Mouse (Mus musculus): ENCODE measurements at regions not wholly inside any gene's neighbourhood (a gene's known extent, or its start where the extent isn't known, plus 50 kb on each side); places are given as distances from the start of the nearest gene placed in this dataset.

DNA sequence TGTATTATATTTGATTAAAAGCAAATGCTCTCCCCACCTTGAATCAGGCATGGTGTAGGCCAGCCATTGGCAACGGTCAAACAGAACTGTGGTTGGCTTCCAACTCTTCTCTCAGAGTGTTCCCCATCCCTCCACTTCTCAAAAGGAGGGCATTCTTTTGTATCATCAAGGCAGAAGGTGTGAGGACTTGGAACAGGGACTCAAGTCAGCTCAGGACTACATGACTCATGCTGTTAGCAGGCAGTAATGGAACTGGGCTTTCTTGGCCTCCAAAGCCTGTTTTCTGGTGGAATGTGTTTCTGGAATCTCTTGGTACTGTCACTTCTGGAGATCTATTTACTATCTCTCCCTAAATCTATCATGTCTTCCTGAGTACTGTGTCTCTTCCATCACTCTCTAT lies 216.3 kb upstream of the Slc30a5 start:
- H3K4me2 ChIP-seq (replicated peaks) = no peak overlapping the region
- H3K9me3 ChIP-seq (replicated peaks) = no peaks in the 10 kb centered on the region
- H3K27ac ChIP-seq = no peak overlapping the region
- H3K27me3 ChIP-seq = no peaks in the 10 kb centered on the region
- no peak overlapping the region for H3K4me3 ChIP-seq
- H3K4me1 ChIP-seq = no peaks in the 10 kb centered on the region
- no peak for ATAC-seq (ENCODE audit: low FRiP score)
- WGBS = 92% methylated on average over 1 of the region's 1 CpGs
- H3K9ac ChIP-seq = no peak overlapping the region
- no peaks in the 10 kb centered on the region for H3K36me3 ChIP-seq

DNA sequence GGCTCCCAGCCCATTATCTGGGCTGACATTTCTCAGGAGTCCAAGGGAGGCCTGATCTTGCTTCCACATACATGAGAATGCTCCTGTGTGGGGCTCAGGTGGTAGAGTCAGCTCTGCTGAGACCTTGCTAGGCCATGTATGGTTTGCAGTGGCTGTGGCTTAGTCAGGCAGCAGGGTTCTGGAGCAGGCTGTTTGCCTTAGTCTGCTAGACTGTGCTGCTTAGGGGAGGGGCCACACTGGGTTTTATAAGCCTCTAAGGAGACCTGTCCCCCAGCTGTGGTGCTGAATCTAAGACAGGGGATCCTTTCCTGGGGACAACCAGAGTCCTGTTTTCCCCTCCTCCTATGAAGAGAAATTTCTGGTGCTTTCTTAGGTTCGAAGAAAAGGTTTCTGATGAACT lies 199.4 kb upstream of the Slc30a5 start:
- Histone ChIP-seq H3K27ac (no peak overlapping the region), H3K36me3 (no peaks in the 10 kb centered on the region), H3K4me2 (replicated peaks) (no peak overlapping the region), H3K27me3 (no peaks in the 10 kb centered on the region), H3K4me3 (no peak overlapping the region), H3K9ac (no peak overlapping the region), H3K9me3 (replicated peaks) (no peaks in the 10 kb centered on the region), H3K4me1 (no peaks in the 10 kb centered on the region)
- no peak for ATAC-seq (ENCODE audit: low FRiP score)
- 71% methylated on average over 1 of the region's 1 CpGs for WGBS

DNA sequence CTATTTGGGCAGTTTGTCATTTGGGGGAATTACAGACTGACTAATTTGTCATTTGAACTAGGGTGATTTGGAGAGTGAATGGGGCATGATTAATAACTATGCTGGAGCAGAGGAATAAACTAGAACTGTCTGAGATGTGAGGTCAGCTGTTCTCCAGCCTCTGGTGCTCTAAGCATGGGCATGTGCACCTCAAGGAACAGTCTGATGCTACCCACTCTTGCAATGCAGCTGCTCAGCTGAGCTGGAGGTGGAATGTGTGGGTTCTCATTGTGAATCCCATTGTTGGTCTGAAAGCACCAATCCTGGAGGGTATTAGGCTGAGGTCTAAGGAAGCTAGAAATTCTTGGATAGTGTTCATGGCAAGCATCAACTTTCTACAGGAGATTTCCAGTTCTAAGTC lies 192.8 kb upstream of the Slc30a5 start:
- H3K4me1 ChIP-seq = no peaks in the 10 kb centered on the region
- H3K27ac ChIP-seq = no peak overlapping the region

DNA sequence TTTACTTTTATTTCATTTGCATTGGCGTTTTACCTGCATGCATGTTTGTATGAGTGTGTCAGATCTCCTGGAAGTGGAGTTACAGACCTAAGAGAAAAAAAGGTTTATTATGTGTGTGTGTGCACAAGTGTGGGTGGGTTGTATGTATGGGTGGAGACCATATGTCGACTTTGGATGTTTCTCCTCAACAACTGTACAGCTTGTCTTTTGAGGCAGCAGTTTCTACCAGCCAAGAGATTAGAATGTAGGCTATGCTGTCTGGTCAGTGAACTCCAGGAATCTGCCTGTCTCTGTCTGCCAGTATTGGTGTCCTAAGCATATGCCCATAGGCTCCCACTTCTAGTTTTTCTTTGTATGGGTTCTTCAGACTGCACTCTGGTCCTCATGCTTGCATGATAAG lies 192.3 kb upstream of the Slc30a5 start:
- H3K4me2 ChIP-seq (replicated peaks) = no peak overlapping the region
- no peaks in the 10 kb centered on the region for H3K36me3 ChIP-seq
- H3K27me3 ChIP-seq = no peaks in the 10 kb centered on the region
- WGBS = 89% methylated on average over 2 of the region's 2 CpGs
- no peak for ATAC-seq (ENCODE audit: low FRiP score)
- no peak overlapping the region for H3K4me3 ChIP-seq
- H3K9me3 ChIP-seq (replicated peaks) = no peaks in the 10 kb centered on the region
- no peaks in the 10 kb centered on the region for H3K4me1 ChIP-seq
- H3K9ac ChIP-seq = no peak overlapping the region
- no peak overlapping the region for H3K27ac ChIP-seq

More for the DNA sequence above, 192.8 kb upstream of the Slc30a5 start:
- H3K27me3 ChIP-seq = no peaks in the 10 kb centered on the region
- ATAC-seq (ENCODE audit: low FRiP score) = no peak
- H3K4me3 ChIP-seq = no peak overlapping the region
- H3K4me2 ChIP-seq (replicated peaks) = no peak overlapping the region
- no peaks in the 10 kb centered on the region for H3K9me3 ChIP-seq (replicated peaks)
- H3K36me3 ChIP-seq = no peaks in the 10 kb centered on the region
- no peak overlapping the region for H3K9ac ChIP-seq

DNA sequence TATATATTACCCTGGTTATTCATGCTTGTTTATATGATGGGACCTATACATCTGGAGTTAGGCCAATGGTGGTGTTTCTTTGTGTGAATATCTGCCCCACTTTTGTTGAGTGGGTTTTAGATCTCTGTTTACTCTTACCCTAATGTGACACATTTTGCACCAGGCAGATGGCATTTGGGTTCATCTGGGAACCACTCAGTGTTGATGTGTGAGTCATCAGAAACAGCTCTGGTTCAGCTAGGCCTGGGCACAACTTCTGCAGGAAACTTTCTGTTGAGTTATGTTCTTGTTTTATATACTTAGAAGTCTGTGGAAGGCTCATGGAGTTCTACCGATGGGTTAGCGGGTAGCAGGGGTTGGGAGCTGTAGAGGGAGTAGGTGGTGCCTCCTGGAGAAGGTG lies 191.7 kb upstream of the Slc30a5 start:
- Histone ChIP-seq H3K27ac (no peak overlapping the region), H3K4me1 (no peaks in the 10 kb centered on the region), H3K27me3 (no peaks in the 10 kb centered on the region), H3K36me3 (no peaks in the 10 kb centered on the region), H3K9ac (no peak overlapping the region), H3K4me2 (replicated peaks) (no peak overlapping the region), H3K9me3 (replicated peaks) (no peaks in the 10 kb centered on the region), H3K4me3 (no peak overlapping the region)
- 93% methylated on average over 2 of the region's 2 CpGs for WGBS
- ATAC-seq (ENCODE audit: low FRiP score) = no peak

DNA sequence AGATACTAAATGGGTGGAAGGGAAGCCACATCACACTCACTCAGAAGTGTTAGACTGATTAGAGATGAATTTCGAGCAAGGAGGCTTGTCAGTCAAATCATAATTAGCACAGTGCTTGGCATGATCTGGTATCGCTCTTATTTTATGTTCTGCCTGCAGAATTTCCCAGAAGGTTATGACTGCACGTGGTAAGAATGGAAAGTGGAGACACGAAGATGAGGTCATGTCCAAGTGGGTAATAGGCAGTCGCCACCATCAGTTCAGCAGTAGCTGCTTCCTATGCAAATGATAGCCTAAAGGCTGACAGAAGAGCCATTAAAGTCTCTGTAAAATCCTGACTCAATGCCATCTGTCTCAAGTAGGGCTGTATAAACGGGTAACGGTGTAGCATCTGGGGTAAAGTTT lies 186.0 kb upstream of the Slc30a5 start:
- Histone ChIP-seq H3K4me2 (replicated peaks) (no peak overlapping the region), H3K9ac (no peak overlapping the region), H3K36me3 (no peaks in the 10 kb centered on the region), H3K4me1 (no peaks in the 10 kb centered on the region), H3K9me3 (replicated peaks) (no peaks in the 10 kb centered on the region), H3K27me3 (no peaks in the 10 kb centered on the region), H3K27ac (no peak overlapping the region), H3K4me3 (no peak overlapping the region)
- 0 out of 2 replicates have a peak, but pooled peaks have one; percentile 46 for ATAC-seq (ENCODE audit: low FRiP score)
- whole genome bisulfite sequencing = 71% methylated on average over 7 of the region's 7 CpGs

DNA sequence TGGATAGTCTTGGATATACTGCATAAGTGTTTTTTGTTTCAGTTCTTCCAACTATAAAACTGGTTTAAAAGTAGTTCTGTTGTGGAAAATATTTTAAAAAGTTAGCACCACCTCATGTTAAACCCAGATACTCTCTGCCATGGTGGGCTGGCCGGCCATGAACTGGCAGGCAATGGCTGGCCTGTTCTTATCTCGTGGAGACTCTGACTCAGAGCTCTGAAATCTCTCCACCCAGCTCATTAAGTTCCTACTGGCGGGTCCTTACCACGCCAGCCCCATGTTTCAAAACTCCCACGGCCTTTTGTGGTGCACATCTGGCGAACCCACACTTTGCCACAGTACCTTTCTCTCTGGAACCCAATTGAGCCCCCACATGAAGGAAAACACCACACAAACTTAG lies 183.8 kb upstream of the Slc30a5 start:
- no peak for ATAC-seq (ENCODE audit: low FRiP score)
- H3K9me3 ChIP-seq (replicated peaks) = no peaks in the 10 kb centered on the region
- H3K27me3 ChIP-seq = no peaks in the 10 kb centered on the region
- H3K9ac ChIP-seq = no peak overlapping the region
- no peak overlapping the region for H3K4me3 ChIP-seq
- H3K36me3 ChIP-seq = no peaks in the 10 kb centered on the region
- H3K27ac ChIP-seq = no peak overlapping the region
- H3K4me2 ChIP-seq (replicated peaks) = no peak overlapping the region
- 91% methylated on average over 6 of the region's 6 CpGs for WGBS
- H3K4me1 ChIP-seq = no peaks in the 10 kb centered on the region

DNA sequence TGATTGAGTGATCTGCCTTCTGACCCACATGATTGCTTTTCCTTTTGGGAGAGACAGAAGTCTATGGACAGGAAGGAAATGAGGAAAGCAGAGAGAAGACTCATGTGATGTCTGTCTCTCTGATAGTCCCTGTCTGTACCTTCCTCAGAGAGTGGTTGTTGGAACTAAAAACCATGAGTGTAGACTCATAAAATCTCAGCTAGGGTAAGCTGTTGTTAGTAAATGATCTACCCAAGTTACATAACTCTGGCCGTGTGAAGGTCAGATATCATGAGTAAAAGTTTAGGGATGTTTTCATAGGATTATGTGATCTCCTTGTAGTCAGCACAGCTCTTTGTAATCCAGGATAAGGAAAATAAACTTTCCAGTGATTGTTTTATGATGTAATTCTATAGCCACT lies 183.0 kb upstream of the Slc30a5 start:
- Histone ChIP-seq H3K4me1 (no peaks in the 10 kb centered on the region), H3K36me3 (no peaks in the 10 kb centered on the region), H3K27ac (no peak overlapping the region), H3K9ac (no peak overlapping the region), H3K9me3 (replicated peaks) (no peaks in the 10 kb centered on the region), H3K27me3 (no peaks in the 10 kb centered on the region), H3K4me2 (replicated peaks) (no peak overlapping the region), H3K4me3 (no peak overlapping the region)
- no peak for ATAC-seq (ENCODE audit: low FRiP score)
- 69% methylated on average over 1 of the region's 1 CpGs for WGBS

DNA sequence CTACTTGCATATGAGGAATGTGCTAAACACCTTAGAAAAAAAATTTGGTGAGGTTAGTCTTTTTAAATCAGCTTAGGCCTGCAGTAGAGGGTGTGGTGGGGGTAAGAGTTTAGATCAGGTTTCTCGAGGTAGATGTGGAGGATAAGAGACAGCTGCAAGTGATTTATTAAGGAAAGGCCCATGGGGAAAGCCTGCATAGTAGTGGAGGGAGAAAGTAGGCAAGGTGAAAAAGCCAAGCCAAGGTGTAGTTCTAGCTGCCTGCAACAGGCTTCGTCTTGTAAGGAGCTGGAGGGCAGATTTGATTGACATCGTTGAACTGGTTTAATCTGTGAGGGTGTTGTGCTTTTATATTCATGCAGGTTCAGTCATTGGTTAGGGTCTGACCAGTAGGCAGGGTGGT lies 182.2 kb upstream of the Slc30a5 start:
- Histone ChIP-seq H3K4me1 (no peaks in the 10 kb centered on the region), H3K4me3 (no peak overlapping the region), H3K36me3 (no peaks in the 10 kb centered on the region), H3K9ac (no peak overlapping the region), H3K27me3 (no peaks in the 10 kb centered on the region), H3K27ac (no peak overlapping the region), H3K9me3 (replicated peaks) (no peaks in the 10 kb centered on the region), H3K4me2 (replicated peaks) (no peak overlapping the region)
- no peak for ATAC-seq (ENCODE audit: low FRiP score)
- WGBS = 82% methylated on average over 3 of the region's 3 CpGs

DNA sequence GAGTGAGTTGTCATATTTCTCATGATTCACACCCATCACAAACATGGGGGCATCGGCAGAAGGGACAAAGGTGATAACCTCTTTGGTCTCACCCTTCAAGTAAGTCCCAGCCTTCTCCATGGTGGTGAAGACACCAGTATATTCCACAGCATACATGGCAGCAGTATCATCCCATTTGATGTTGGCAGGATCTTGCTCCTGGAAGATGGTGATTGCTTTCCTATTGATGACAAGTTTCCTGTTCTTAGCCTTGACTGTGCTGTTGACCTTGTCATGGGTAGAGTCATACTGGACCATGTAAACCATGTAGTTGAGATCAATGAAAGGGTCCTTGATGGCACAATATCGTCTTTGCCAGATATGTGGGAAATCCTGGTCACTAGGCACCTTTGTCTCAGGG lies 180.4 kb upstream of the Slc30a5 start:
- Histone ChIP-seq H3K9ac (no peak overlapping the region), H3K27ac (no peak overlapping the region), H3K4me2 (replicated peaks) (no peak overlapping the region), H3K4me3 (no peak overlapping the region), H3K36me3 (no peaks in the 10 kb centered on the region), H3K4me1 (no peaks in the 10 kb centered on the region), H3K9me3 (replicated peaks) (no peaks in the 10 kb centered on the region), H3K27me3 (no peaks in the 10 kb centered on the region)
- ATAC-seq (ENCODE audit: low FRiP score) = no peak
- 87% methylated on average over 2 of the region's 2 CpGs for WGBS

DNA sequence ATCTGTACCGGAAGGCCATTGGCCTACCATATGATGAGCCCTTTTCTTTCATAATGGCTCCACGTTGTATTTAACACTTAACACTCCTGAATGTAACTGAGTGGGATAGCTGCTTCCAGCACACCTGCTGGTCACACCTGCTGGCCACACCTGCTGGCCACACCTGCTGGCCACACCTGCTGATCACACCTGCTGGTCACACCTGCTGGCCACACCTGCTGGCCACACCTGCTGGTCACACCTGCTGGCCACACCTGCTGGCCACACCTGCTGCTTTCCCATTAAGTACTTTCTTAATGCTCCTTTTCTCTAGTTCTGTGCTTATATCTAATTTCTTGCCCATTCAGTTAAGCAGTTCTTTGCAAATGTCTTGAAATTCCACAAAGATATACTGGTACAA lies 157.4 kb upstream of the Slc30a5 start:
- Histone ChIP-seq H3K36me3 (no peaks in the 10 kb centered on the region), H3K9me3 (replicated peaks) (no peaks in the 10 kb centered on the region), H3K27ac (no peak overlapping the region), H3K27me3 (no peaks in the 10 kb centered on the region), H3K4me1 (no peaks in the 10 kb centered on the region), H3K4me2 (replicated peaks) (no peak overlapping the region), H3K9ac (no peak overlapping the region), H3K4me3 (no peak overlapping the region)
- no peak for ATAC-seq (ENCODE audit: low FRiP score)
- WGBS = 85% methylated on average over 2 of the region's 2 CpGs

DNA sequence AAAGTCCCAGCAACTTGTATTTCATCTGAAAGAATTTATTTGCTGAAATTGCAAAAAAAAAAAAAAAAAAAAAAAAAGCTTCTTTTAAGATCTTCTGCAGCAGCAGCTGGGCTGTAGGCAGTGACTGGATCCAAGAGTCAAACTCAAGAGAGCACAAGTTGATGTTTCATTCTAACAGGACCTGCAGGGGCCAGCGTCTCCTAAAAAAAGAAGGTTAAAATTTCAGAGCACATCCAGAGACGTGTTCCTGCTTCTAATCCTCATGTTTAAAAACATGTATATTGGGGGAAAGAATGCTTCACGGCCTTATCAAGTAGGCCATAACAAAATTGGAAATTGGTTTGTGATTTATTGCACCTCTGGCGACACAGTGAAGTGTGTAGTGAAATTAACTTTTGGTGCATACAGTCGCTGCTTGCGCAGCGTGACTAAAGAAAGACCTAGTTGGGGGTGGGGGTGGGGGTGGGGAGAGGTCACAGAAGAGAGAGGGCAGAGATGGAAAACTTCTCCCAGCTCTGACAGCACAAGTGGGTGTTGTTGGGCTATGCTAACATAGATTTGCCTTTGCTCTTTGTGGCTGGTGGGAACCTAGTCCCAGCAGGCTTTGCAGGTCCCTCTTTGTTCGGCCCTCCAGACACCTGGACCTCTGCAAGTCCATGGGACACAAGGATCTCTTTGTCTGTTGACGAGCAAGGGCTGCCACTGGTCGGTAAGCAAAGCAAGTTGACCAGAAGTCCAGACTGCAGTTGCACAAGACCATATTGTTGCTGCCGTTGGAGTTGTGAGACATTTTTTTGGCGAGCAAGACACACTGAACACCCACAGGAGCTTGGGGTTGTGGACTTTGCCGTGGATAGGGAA lies 155.7 kb upstream of the Slc30a5 start:
- H3K4me1 ChIP-seq = no peaks in the 10 kb centered on the region
- no peak overlapping the region for H3K9ac ChIP-seq
- 61% methylated on average over 13 of the region's 13 CpGs for WGBS
- no peaks in the 10 kb centered on the region for H3K36me3 ChIP-seq
- no peak for ATAC-seq (ENCODE audit: low FRiP score)
- no peak overlapping the region for H3K4me3 ChIP-seq
- H3K4me2 ChIP-seq (replicated peaks) = no peak overlapping the region
- no peaks in the 10 kb centered on the region for H3K9me3 ChIP-seq (replicated peaks)
- H3K27me3 ChIP-seq = no peaks in the 10 kb centered on the region
- no peak overlapping the region for H3K27ac ChIP-seq

DNA sequence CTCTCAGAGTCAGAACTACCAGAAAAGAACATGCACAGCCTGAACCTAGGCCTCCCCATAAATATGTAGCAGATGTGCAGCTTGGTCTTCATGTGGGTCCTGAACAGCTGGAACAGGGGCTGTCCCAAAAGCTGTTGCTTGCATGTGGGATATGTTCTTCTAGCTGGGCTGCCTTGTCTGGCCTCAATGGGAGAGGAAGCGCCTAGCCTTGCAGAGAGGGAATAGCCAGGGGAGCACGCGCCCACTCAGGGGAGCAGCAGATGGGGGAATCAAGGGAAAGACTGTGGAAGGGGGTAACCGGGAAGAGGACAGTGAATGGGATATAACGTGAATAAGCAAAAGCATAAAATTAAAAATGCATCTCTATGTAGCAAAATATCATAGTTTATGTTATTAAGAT lies 154.9 kb upstream of the Slc30a5 start:
- Histone ChIP-seq H3K4me2 (replicated peaks) (no peak overlapping the region), H3K4me1 (no peaks in the 10 kb centered on the region), H3K9me3 (replicated peaks) (no peaks in the 10 kb centered on the region), H3K27me3 (no peaks in the 10 kb centered on the region), H3K27ac (no peak overlapping the region), H3K4me3 (no peak overlapping the region), H3K9ac (no peak overlapping the region), H3K36me3 (no peaks in the 10 kb centered on the region)
- no peak for ATAC-seq (ENCODE audit: low FRiP score)
- 93% methylated on average over 5 of the region's 5 CpGs for WGBS
